Mouse (Mus musculus): ENCODE results near the gene Mrpl16.

DNA sequence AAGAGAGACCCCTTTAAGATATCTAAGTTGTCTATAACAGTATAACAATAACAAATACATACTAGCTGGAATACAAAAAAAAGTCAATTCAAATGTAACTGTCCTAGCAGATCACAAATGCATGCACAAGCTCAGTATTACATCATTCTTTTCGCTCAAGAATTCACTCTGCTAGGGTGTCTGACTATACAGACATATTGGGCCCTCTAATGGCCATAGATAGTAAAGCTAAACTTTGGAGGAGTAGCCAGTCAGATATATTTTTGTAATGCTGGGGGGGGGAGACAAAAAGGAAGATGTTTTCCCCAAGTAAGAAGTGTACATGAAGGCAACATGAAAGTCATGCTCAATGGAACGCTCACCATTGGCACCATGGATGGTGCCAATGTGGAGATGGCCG lies 5.1 kb upstream of the Mrpl16 start:
- no peak; the same call in 1 of the 2 replicates for TF ChIP-seq CTCF (IDR thresholded peaks at IDR 0.05; ENCODE audit: low read depth)
- no peak for TF ChIP-seq EP300 (IDR thresholded peaks at IDR 0.05; ENCODE audit: low read depth)

Measured in heart, postnatal 0 days (tissue).